Mouse (Mus musculus): Measurements from ENCODE around the gene Sema4c.
A peak's percentile ranks its signal among the peaks of the same experiment; 100 is the strongest.

DNA sequence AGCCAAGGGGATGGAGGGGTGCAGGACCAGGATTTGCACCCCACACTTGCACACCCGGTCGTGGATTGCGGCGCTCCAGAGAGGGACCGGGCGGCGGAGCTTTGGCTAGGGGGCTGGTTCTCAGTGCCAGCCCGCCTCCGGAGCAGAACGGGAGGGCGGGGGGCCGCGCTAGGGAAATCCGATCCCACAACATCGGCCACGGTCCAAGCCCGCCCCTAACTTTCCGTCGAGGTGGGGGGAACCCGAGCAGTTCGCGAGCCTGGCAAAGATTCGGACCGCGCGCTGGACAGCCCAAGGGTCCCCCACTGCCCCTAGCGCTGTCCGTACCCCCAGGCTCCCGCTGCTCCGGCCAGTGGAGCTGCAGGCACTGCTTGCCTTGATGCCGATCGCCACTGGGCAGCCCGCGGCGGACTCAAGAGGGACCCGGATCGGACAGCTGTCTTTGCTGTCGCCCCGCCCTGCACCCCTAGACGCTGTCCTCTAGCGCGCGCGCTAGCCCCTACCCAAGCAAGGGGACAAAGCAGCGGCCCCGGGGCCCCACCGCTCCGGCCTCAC, 615 bp downstream of the Sema4c start:
- TF ChIP-seq POLR2A (IDR thresholded peaks at IDR 0.05; ENCODE audit: insufficient read length, low read depth) (no peak), MAX (IDR thresholded peaks at IDR 0.05; ENCODE audit: low read depth) (no peak), USF1 (IDR thresholded peaks at IDR 0.05; ENCODE audit: low read depth) (no peak), TCF12 (IDR thresholded peaks at IDR 0.05; ENCODE audit: insufficient read depth, poor library complexity, severe bottlenecking) (no peak), REST (IDR thresholded peaks at IDR 0.05; ENCODE audit: insufficient read depth, insufficient read length) (peak; percentile 5), MYOD1 (IDR thresholded peaks at IDR 0.05; ENCODE audit: control insufficient read depth in 1 of 3, insufficient read length in 2 of 3, low read depth in 2 of 3) (peak in 1 of 3 experiments; percentile 65), TCF3 (IDR thresholded peaks at IDR 0.05; ENCODE audit: insufficient read length, low read depth) (no peak), MYOG (IDR thresholded peaks at IDR 0.05; ENCODE audit: control insufficient read depth in 1 of 3, insufficient read depth in 1 of 3, insufficient read length in 2 of 3, low read depth in 2 of 3) (peak in 2 of 3 experiments; percentile 26 to 83)

All from myocyte (in vitro differentiated cells).